Mouse (Mus musculus): ENCODE measurements around the gene Ppm1h.

- no peak for TF ChIP-seq CTCF (IDR thresholded peaks at IDR 0.05)
- TF ChIP-seq EP300 (IDR thresholded peaks at IDR 0.05): no peak
Measured at GRCm38 (mm10) chr10:122845471-122845870, 166.9 kb downstream of the Ppm1h start.

Data from lung, postnatal 0 days (tissue).